Mouse (Mus musculus) megakaryocyte, adult 5-6 weeks (primary cell): ENCODE results near the gene Ddhd1. TPM values are rescaled to one million over a fixed set of nuclear protein-coding genes. Genes with fewer than 3 reads are reported as not detected.

Experiments used
- ATAC-seq: 2 replicates; pipeline ENCODE4 v1.8.0; 2016; ENCODE audit warnings: mild to moderate bottlenecking, inconsistent platforms; ENCODE audit not compliant: poor library complexity, severe bottlenecking
- total RNA-seq, 2 experiments: library from RNA; stranded (forward) in 1 of 2; stranded (reverse) in 1 of 2; fragments of 153-499, 151-499 nt in 1 of 2; fragments of 221-1000, 200-1000 nt in 1 of 2; gene quantifications; 2 replicates each; pipeline versions ENCODE4 v1.2.3 to v1.2.4; 2015 to 2017

Gene Ddhd1
- 34.0 and 34.3 TPM in 2 replicates for total RNA-seq (2015)
- 43.1 and 46.5 TPM in 2 replicates for total RNA-seq (2017)

- peak; percentile 81 for ATAC-seq
Observed at GRCm38 (mm10) chr14:45657641-45658611, at the start of gene Ddhd1. Gene Ddhd1, minus strand, starts transcription at chr14:45658143.

DNA sequence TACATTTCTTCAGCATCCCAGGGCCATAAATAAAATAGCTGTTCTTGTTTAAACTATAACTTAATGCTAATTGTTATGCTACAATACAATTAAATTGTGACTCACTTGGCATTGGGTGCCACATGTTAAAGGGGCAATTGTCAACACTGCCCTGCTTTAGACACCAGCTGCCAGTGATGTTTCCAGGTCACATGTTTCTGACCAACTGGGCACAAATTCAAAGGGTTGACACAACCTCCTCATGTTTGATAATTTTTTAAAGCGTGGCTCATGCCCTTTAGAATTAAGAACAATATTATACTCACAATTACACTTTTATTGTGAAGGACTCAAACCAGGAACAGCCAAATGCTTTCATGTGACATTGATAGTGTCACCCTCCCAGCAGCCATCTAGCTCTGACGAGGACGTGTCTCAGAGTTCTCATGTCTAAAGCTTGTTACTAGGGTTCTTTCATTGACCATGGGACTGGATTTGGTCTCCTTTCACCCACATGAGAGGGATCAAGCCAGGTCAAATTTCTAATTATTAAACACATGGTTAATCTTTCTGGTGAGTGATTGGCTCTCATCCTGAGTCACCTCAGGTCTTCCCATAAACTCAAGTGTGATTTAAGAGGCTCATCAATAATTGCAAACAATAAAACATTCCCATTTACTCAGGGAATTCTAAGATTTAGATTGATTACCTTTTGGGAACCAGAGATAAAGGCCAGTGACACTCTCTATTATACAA is 49.4 kb upstream of the Ddhd1 start:
- ATAC-seq = no peak

- ATAC-seq = no peak
Observed at GRCm38 (mm10) chr14:45700031-45700572, 42.2 kb upstream of the Ddhd1 start.

DNA sequence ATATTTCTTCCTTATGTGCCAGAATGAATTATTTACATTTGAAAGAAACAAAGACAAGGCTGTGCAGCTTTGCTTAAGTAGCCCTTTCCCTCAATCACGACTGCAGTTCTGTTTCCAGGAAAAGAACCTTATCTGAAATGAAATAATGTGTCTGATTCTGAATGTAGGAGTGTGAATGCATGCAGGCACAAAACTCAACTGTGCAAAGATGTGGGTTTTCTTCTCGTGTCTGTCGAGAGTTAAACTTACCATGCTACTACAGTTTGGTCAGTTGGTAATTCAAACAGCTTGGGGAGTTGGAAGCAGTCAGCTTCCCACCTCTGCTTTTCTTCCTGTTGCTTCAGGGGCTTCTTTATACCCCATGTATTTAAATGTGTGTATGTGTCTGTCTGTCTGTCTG is 40.9 kb upstream of the Ddhd1 start:
- ATAC-seq = no peak

DNA sequence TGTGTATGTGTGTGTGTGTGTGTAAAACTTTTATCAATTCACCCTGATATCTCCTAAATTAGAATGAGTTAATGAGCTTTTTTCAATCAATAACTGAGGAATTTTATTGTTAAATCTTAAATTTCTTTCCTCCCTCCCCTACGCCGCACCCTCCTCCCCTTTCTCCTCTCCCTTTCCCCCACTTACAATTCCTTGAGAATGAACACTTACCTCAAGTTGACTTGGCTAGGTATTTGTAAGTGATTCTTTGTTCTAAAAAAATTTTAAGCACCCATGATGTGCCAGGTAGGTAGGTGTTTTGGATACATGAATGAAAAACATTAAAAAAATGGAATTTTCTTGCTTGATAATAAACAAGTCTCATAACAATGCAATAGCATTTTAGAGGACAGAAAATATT is 38.2 kb upstream of the Ddhd1 start:
- no peak for ATAC-seq

DNA sequence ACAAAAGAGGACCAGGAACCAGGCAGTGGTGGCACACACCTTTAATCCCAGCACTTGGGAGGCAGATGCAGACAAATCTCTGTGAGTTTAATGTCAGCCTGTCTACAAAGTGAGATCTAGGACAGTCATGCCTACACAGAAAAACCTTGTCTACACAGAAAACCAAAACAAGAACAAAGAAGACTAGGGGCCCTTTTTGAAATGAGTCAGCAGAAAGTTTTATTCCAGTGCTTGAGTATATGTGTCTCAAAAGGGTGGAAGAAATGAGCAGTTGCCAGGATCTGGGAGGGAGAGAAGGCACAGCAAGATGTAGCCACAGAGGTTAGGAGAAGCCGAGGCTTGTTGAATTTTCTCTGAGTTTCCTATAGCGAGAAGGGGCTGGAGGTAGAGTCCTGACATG is 35.9 kb upstream of the Ddhd1 start:
- no peak for ATAC-seq

DNA sequence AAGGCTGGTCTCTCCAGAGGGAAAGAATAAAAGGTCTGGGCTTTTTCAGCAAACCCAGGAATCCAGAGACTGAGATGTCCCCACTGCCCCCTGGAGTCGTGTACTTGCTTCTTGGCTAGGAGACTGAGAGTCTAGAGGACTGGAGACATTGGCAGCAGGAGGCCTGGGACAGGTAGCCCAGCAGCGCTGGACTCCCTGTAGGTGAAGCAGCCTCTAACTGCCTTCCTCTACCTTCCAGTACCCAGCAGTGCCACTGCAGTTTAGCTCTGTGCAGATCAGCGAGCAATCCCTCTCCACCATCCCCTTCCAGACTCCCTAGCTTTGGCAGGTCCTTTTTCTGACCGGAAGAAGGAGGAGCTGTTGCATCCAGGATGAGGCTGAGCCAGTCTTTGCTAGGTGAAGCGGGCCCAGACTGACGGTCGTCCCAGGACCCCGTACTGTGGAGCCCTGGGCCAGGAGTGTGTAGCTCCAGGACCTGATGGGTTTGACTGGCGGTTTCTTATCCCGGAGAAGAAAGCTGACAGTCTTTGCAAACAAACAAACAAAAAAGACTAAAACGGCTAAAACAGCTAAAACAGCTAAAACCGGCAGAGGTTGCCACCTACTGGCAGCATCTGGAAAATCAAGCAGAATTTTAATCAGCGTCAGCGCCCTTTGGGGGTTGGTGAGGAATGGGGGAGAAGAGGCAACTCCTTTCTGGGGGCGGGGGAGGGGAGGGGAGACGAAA is 32.7 kb upstream of the Ddhd1 start:
- peak; percentile 70 for ATAC-seq

DNA sequence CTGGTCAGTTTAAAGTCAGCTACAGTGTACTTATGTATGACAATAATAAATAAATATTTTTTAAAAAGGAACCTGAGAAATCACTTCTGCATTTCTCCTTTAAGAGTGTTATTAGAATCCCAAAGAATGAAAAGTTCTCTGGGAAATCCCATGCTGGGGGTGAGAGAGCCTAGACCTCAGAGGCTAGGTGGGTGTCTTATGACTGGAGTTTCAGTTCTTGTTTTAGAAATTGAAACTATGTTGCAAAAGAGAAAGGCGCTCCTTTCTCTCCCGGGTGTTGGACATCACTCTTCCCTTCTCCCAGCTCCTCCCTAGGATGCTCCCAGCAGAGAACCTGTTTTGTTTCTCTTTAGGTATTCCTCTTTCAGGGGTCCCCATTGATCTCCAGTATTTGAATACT is 27.4 kb upstream of the Ddhd1 start:
- ATAC-seq = peak; percentile 85

DNA sequence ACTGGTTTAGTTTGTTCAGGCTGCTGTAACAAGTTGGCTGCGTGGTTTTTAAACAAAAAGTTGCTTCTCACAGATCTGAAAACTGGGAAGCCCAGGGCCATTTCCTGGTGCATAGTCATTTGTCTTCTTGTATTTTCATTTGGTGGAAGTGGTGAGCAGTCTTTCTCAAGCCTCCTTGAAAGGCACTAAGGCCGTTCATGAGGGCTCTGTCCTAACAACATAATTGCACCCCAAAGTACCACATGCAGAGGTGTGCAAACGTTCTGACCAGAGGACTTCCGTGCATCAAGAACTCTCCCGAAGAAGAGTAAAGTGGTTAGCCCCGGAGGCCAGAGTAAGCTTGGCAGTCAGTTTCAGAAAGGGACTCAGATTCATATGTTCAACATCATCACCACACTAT is 18.8 kb upstream of the Ddhd1 start:
- no peak for ATAC-seq

- no peak for ATAC-seq
Observed at GRCm38 (mm10) chr14:45668325-45668724, 10.4 kb upstream of the Ddhd1 start.

DNA sequence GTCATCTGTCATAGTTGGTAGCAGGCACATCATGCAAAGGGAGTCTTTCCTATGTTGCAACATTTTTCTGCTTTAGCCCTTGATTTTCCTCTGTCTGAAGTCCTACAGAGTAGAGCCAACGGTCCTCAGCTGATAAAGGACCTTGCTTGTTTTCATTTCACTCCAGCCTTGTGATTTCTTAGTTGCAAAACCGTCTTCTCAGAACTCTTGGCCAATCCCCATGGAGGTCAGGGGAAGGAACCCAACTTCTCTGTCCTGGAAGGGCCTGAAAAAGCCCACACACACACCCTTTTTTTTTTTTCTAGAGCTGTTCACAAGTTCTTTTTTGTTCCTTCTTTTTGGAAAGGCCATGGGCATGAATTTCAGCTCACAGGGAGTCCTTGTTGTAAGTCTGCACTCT is 9.3 kb upstream of the Ddhd1 start:
- ATAC-seq = peak; percentile 96

- ATAC-seq = no peak
Observed at GRCm38 (mm10) chr14:45661575-45661974, 3.6 kb upstream of the Ddhd1 start.

DNA sequence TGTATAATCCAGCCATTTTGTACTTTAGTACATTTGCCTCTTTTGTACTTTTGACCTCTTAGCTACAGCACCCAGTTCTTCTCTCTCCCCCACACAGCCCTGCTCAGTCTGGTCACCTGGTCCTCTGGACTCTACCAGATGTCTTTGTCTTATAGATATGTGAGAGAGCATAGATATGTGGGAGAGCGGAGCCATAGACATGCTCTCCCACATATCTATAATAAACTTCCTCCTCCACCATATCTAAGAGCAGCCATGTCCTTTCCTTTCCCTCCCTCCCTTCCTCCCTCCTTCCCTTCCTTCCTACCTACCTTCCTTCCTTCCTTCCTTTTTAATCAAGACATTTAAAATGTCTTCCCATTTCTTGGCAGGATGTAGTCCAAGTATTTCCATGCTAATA is 2.4 kb upstream of the Ddhd1 start:
- no peak for ATAC-seq

GRCm38 (mm10) chr14:45656831-45657640 is 907 bp downstream of the Ddhd1 start:
- ATAC-seq = peak; percentile 21

GRCm38 (mm10) chr14:45654876-45655416 is 3.0 kb downstream of the Ddhd1 start:
- no peak for ATAC-seq

DNA sequence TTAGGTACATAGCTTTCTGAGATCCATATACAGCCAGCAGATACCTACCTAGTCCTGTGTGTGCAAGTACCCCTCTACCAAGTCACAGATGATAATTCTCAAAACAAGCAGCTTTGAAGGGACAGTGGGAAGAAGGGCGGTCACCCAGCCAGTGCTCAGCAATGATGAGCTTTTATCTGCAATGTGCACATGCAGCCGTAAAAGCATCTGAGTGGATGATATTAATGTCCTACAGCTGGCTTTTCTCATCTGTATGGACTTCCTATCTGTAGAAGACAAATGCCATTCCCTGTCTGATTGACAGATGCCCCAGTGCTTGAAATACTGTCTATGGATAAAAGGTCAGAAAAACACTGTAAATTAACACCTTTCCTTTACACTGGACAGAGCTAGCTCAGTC is 4.2 kb downstream of the Ddhd1 start:
- no peak for ATAC-seq

DNA sequence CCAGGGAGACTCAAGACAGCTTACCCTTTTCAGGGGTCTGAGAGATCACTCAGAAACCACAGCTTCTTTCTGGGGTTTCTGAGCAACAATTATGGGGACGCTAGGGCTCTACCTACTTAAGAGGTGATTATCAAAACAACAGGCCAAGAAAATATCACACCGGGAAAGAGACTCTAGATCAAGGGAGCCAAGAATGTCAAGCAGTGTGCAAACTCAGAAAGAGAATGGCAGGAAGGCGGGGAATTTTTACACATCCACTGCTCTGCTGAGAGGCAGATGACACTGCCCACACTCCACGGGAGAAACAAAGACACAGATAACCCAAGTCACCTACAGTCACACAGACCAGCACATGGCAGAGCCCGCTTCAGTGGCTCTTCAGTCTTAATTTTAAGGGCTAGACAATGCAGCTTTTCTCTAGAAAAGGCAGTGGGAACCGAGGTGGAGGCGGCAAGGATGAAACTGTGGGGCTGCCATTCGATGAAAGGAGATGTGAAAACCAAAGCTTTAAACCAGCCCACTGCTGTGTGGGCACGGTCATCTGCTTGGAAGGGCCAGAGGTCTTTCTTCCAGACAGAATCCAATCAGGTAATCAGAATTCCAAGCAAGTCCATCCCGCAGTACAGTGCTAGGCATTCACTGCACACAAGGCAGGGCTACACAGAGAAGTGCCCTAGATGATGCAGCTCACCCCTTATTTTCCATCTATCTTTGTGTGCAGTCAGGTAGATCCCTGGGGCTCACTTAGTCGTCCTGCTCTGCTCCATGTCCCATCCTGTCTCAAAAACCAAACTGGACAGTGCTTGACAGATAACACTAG is 8.7 kb downstream of the Ddhd1 start:
- ATAC-seq = no peak

DNA sequence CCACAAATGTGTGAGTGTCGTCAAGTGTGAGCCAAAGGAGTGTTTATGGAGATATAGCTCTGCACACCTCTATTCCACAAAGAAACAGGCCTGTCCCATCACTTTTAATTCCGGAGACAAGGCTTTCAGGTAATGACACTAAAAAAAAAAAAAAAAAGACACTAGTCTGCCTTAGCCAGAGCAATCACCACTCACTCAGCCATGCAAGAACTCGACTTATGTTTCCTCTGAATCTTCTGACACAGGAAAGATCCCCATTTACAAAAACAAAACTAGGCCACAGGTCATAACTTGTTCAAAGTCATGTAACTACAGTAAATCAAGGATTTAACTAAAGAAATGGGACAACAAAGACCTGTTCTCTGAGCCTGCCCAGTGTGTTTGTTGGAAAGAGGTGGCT is 9.8 kb downstream of the Ddhd1 start:
- no peak for ATAC-seq

- ATAC-seq = no peak
Observed at GRCm38 (mm10) chr14:45647632-45648031, 10.3 kb downstream of the Ddhd1 start.
